Mouse (Mus musculus) erythroblast, adult 5-6 weeks (primary cell): ENCODE results near the gene St6galnac3. TPM values are rescaled to one million over a fixed set of nuclear protein-coding genes. Genes with fewer than 3 reads are reported as not detected.
A peak's percentile ranks its signal among the peaks of the same experiment; 100 is the strongest.

Experiments
- ATAC-seq: replicated peaks from 2 replicates; pipeline ENCODE4 v1.8.0; 2016; ENCODE audit warnings: moderate number of reproducible peaks, mild to moderate bottlenecking, moderate TSS enrichment, inconsistent platforms; ENCODE audit not compliant: poor library complexity, low FRiP score, severe bottlenecking
- total RNA-seq, 2 experiments: library from RNA; stranded (forward) in 1 of 2; stranded (reverse) in 1 of 2; fragments of 150-400 nt in 1 of 2; fragments of 200-764, 138-1000 nt in 1 of 2; gene quantifications; 2 replicates each; pipeline versions ENCODE4 v1.2.3 to v1.2.4; 2015 to 2017; ENCODE audit warnings: low replicate concordance in 2 of 2

The St6galnac3 gene
- total RNA-seq, 2 experiments from 2014 or later, result 3.7 to 11.0 TPM

DNA sequence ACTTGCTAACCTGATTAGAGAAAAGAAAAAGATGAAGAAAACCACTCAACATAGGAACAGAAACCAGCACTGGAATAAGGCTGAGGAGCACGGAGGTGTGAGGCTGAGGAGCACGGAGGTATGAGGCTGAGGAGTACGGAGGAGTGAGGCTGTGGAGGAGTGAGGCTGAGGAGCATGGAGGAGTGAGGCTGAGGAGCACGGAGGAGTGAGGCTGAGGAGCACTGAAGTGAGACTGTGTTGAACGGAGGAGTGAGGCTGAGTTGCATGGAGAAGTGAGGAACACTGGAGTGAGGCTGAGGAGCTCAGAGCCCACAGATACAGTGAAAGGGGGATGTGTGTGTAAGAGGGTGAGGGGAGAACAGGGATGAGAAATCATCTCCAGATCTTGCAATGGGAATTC, 564.3 kb downstream of the St6galnac3 start:
- ATAC-seq, result no peak

DNA sequence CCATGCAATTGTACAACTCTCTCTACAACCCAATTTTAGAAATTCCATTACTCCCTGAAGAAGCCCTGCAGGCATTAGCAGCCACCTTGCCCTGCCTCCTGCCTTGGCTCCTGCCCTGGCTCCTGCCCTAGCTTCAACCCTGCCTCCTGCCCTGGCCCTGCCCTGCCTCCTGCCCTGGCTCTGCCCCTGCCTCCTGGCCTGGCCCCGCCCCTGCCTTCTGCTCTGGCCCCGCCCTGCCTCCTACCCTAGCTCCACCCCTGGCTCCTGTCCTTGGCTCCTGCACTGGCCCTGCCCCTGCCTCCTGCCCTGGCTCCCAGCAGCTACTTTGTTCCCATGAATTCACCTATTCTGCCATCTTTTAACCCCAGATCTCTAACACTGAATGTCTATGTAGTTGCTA, 576.1 kb downstream of the St6galnac3 start:
- peak; percentile 75 for ATAC-seq

Other genes with a start within 250 kb of the St6galnac3 start
- gene Asb17, start 119.0 kb upstream of the St6galnac3 start, total RNA-seq (2015; ENCODE audit: low replicate concordance), result not detected in 2 replicates
- 0.77 and 0.84 TPM in 2 replicates for gene Asb17, start 119.0 kb upstream of the St6galnac3 start, total RNA-seq (2017; ENCODE audit: low replicate concordance)
- gene Msh4, start 181.0 kb upstream of the St6galnac3 start, total RNA-seq (2015; ENCODE audit: low replicate concordance), result 1.7 TPM in 1 of 2 replicates, not detected in the other
- 1.4 TPM in 1 of 2 replicates, not detected in the other for gene Msh4, start 181.0 kb upstream of the St6galnac3 start, total RNA-seq (2017; ENCODE audit: low replicate concordance)
- 46.4 and 64.4 TPM in 2 replicates for gene Rabggtb, start 187.8 kb upstream of the St6galnac3 start, total RNA-seq (2015; ENCODE audit: low replicate concordance)
- 52.9 and 60.9 TPM in 2 replicates for gene Rabggtb, start 187.8 kb upstream of the St6galnac3 start, total RNA-seq (2017; ENCODE audit: low replicate concordance)
- 25.6 and 25.9 TPM in 2 replicates for gene Acadm, start 219.5 kb upstream of the St6galnac3 start, total RNA-seq (2015; ENCODE audit: low replicate concordance)
- gene Acadm, start 219.5 kb upstream of the St6galnac3 start, total RNA-seq (2017; ENCODE audit: low replicate concordance), result 25.6 TPM in 2 replicates
- not detected in 2 replicates for gene Slc44a5, start 248.3 kb upstream of the St6galnac3 start, total RNA-seq (2015; ENCODE audit: low replicate concordance)
- not detected in 2 replicates for gene Slc44a5, start 248.3 kb upstream of the St6galnac3 start, total RNA-seq (2017; ENCODE audit: low replicate concordance)